Mouse (Mus musculus) common myeloid progenitor, adult 5-6 weeks (primary cell): ENCODE data around the gene Vgll4. TPM values are rescaled to one million over a fixed set of nuclear protein-coding genes. Genes with fewer than 3 reads are reported as not detected.

Source experiments
- ATAC-seq: replicated peaks from 2 replicates; pipeline ENCODE4 v1.8.0; 2016; ENCODE audit warnings: low read depth, mild to moderate bottlenecking, moderate TSS enrichment, inconsistent platforms; ENCODE audit not compliant: poor library complexity, severe bottlenecking
- total RNA-seq: library from RNA; stranded (forward); fragments of 200-1000, 187-1606 nt; gene quantifications from 2 replicates; pipeline ENCODE4 v1.2.3, GENCODE M21; 2017

The Vgll4 gene
- total RNA-seq, 1 experiment from 2014 or later: 40.6 TPM

DNA sequence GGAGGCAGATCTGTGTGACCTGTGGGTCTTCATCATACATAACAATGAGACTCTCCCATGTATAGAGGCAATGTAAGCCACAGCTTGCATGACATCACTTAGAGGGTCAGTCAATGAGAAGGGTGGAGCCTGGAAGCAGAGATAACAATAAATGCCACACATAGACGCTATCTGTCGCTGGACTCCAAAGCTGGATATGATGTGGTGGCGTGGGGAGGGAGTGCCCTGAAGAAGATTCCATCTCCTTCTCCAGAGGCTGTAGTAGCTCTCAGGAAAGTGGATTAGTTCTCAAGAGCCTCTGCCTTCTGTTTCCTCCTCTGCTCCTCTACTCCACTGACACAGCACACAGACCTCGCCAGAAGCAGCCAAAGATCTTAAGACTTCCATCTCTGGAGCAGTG, 89.0 kb downstream of the Vgll4 start:
- no peak for ATAC-seq

DNA sequence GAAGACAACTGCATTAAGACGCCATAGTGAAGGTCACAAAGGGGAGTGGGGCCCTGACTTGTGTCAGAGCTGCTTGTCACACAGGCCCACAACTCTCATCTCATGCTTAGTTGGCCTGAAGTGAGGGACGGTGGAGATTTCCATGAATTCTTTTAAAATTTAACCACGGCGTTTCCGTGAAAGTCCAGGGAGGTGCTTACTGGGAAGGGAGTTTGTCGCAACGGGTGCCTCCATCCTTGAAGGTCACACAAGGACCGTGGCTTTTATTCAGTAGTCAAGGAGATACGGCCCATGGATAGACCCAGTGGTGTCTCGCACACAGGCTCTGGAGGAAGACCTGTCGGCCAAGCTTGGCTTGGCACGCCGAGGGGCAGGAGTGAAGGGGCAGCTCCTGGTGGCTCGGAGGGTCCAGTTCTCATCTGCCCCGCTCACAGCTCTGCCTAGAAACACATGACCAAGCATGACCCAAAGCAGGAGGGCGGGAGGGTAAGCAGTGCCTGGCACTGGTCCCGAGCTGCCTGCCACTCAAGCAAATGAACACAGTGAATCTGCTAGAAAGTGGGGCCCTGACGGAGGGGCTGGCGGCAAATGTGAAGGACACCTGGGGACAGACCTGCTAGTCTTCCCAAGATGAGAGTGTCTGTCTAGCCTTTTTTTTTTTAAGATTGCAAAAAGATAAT, 90.8 kb downstream of the Vgll4 start:
- ATAC-seq: no peak

DNA sequence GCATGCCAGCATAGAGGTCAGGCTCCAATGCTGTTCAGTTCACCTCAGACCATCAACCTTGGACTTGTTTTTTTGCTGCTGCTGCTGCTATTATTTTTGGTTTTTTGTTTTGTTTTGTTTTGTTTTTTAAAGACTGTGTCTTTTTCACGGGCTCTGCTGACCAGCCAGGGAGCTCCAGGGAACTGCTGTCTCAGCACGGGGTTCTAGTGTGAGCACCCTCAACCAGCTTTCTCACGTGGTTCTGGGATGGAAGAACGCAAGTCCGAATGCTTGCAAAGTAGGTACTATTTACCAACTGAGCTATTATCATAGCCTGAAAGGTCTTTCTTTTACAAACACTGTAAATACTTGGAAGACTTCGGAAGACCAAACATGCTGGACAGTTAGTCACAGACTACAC, 93.2 kb downstream of the Vgll4 start:
- no peak for ATAC-seq

DNA sequence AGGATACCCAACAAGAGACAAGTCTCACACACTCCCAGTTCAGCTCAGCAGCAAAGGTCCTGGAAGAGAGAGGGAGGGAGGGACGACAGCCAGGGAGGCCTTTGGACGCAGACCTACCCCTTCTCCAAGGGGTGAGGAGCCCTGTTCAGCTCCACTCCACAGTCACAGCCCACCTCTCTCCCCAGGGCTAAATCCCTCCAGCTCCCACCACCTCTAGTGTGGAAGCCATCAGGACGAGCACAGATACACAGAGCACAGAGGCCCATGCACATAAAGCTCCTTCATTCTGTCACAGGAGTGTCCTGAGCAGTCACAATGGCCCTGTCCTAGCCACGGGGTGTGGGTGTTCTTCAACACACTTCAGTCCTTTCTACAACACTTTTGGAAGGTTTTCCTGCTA, 93.8 kb downstream of the Vgll4 start:
- no peak for ATAC-seq

DNA sequence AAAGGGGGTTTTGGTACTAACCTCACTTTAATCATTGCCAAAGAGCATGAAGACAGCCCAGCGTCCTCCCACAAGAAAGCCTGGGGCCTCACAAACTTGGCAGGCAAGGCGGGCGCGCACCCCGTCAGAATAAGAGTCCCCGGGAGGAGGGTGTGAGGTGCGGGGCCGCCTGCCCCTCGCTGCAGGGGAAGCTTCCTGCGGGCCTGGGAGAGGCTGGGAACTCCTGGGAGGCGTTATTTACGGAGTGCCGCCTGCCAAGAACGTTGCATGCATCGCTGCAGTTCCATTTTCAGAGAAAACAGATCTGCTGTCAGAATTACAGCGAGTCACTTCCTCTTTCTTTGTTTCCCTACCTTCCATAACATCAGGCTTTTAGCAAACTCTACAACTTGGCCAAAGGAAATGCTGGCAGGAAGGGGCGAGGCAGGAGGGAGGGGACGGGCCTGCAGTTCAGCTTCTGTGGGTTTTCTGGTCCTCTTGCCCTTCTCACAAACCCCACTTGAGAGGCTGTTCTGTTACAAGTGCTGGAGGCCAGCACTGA, 94.7 kb downstream of the Vgll4 start:
- ATAC-seq: peak; percentile 79

DNA sequence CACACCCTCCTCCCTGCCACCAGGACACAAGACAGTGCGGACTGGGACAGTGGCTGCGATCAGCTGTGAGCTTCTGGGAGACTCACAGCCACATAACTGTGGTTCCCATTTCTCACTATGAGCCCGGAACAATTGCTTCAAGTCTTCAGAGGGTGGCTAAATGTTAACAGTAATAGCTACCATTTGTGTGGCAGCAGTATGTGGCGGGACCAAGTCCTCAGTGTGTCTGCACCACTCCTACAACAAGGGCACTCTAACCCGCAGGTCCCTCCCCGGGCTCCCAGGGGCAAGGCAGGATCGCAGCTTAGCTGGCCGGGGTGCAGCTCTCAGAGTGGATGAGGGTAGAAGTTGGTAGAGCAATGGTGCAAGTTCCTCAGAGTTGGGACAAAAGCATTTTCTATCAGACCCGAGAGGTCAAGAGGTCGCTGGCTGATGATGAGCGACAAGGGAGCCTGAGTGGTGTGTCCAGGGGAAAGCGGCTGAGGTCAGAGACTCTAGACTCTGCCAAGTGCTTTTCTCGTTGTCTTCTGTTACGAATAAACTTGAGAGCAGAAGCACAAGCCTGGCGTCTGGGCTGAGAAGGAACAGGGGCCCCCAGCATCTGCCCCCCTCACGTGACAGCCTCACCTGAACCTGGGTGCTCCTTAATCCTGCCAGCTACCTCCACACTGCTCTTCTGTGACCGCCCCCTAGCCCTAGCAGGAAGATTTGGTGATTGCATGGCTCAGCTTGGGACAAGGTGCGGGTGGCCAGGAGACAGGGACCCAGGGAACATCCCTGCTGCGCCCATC, 95.5 kb downstream of the Vgll4 start:
- peak; percentile 10 for ATAC-seq

DNA sequence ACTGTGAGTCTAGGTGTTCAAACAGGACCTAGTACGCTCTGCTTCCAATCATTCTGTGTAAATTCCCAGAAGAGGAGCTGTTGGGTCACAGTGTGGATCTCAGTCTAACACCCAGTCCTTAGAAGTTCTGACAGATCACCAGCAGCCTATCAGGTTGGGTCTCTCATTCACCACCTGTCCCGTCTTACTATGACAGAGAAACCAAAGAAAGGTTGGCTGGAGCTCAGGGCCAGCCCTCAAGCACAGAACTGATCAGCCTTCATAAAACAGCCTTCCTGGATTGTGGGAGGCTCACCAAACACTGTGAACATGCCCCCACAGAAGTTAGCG, 96.0 kb downstream of the Vgll4 start:
- no peak for ATAC-seq

DNA sequence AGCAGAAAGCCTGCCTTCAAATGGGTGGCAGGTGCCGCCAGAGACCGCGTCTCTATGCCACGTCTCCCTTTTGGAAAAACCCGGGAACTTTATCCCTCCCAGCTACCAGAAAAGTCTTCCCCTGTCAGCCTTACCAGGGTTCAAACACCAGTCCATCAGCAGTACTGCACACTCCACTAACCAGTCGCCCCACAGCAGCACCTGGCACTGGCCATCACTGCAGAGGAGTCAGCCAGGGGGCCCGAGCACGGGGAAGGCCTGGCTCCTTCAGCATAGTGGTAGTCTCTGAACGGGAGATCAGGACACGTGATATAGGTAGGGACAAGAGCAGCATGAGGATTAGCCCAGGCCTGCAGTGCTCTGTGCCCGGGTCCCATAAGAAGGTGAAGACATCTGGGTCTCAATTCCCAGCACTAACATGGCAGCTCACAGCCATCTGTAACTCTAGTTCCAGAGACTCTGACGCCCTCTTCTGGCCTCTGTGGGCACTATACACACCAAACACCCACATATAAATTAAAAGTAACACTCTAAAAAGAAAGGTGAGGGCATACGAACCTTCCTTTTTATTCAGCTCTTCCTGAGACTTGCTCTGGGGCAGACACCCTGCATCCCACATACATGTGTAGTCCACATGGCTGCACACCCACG, 98.7 kb downstream of the Vgll4 start:
- no peak for ATAC-seq

DNA sequence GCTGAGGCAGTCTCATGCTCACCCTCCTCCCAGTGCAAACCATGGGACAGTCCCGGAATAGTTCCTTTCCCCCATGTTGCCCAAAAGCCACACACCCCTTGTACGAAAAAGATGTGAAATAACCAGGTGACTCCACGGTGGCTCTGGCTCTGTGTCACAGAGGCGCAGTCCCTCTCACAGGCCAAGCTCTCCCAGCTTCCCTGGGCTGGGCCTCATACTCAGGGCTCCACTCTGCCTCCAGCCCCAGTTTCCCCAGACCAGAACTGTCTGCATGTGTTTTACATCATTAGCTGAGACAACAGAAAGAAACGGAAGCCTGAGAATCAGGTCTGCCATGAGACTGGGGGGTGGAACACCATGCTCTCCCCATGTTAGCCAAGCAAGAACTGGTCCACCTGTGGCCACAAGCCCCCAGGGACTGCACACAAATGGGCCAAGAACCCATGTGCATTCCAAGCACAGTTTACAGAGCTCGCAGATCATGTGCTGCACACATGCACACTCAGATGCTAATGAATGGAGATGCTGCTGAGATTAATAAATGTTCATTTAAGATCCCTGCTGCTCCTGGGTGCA, 100.2 kb downstream of the Vgll4 start:
- no peak for ATAC-seq

DNA sequence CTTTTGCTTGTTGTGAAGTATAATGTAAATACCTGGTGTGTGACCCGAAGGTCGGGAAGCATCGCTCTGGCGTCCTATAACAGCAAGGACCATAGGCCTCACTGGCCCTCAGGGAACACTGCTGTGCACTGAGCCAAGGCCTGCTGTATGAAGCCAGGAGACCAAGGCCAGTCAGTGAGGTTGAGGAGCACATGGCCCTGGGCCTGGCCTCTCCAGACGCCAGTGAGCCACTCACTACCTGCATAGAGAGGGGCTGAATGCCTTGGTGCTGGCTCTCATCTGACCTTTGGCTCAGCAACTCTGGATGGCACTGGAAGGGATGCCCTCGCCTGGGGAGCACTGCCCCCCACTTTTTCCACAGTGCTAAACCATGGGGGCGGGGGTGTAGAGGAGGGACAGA, 101.1 kb downstream of the Vgll4 start:
- ATAC-seq: no peak

DNA sequence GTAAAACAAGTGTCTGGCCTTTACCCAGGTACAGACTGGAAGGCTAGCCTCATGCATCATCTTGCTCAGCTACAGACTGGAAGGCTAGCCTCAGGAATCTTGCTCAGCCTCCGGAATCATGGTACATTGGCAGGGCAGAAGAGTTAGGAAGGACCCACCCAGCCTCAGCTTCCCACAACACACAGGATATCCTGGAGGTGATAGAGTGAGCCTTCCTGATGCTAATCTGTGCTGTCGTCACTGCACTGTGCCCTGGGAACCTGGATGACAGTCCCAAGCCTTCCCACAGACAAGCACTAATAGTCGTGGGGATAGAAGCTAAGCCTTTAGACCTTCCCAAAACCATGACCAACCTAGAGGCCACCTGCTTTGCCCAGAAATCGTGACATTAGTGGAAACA, 103.2 kb downstream of the Vgll4 start:
- ATAC-seq: no peak

DNA sequence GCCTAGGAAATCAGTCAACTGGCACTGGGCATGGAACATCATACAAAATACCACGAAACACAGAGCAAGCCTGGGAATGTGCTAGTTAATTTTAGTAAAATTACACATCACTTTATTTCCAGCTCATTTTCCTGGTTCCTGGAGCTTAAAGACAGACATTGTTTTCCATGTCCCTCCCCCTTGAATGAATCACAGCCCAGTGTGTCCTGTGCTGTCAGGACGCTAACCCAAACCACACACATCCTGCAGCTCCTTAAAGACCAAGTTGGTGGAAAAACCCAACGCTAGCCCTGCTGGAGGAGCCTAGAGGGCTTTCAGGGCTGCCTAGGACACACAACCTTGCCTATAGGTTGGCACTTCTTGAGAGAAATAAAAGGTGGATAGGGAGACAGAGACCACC, 103.7 kb downstream of the Vgll4 start:
- no peak for ATAC-seq

DNA sequence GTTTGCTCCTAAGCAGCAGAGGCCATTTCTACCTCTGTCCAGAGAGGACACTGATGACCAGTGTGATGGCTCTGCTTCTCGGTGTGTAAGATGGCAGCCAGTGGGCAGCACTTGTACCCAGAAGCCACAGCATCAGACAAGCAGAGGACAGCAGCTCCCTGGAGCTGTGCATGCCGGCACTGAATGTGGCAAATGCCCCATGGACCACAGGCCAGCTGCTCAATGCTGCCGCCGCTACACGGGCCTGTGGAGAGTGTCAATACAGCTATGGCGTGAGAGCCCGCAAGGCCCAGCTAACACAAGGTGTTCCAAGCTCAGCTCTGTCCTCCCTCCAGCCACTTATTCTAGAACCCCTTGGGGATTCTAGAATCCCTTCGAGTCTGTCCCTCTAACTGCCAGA, 105.4 kb downstream of the Vgll4 start:
- no peak for ATAC-seq

DNA sequence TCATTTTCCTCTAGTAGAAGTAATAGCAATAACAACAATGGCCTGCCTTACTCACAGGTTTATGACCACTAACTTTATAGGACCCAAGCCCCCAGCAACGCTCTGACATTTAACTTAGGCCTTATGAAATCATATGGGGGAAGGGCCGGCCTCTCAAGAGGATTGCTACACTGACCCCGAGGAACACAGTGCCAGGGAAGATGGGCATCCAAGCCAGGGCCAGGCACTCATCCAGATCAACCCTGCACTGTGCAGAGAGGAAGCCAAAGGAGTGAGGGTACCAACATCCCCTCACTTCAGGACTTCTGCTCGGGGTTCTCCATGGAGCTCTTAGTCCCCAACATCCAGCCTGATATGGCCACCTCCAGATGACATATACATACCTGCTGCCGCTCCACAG, 106.3 kb downstream of the Vgll4 start:
- ATAC-seq: no peak

DNA sequence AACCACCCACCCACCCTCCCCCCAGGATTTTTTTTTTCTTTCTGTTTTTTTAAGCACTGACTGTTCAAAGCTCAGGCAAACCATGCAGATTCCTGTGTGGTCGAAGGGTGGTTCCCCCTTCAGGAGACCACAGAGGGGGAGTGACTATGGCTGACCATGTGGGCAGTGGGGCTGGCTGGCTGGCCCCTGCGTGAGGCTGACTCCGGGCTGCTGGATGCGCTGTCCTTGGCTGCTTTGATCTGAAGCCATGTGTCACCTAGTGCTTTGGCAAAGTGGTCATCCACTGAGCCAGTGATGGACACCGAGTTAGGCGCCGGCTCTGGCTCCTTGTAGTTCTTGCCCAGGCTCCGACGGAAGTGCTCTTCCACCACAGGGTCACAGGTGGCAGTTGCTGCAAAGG, 107.7 kb downstream of the Vgll4 start:
- ATAC-seq: peak; percentile 36; the same call in 1 of the 2 replicates

DNA sequence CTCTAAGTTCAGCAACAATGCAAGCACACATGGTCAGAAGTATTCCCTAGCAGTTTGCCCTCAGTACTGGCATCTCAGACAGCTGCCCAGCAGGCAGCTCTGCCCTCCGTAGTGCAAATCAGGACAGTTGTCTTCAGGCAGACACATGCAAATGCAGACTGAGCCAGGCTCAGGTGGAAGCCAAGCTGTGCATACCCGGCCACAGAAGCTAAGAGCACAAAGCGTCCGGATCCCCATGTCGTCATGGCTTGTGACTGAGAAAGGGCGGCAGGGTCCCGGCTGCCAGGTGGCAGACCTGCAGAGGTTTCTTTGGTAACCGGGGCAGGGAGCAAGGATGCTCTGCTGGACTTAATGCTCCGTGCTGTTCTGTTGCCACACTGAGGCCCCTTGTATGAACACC, 108.2 kb downstream of the Vgll4 start:
- ATAC-seq: no peak

DNA sequence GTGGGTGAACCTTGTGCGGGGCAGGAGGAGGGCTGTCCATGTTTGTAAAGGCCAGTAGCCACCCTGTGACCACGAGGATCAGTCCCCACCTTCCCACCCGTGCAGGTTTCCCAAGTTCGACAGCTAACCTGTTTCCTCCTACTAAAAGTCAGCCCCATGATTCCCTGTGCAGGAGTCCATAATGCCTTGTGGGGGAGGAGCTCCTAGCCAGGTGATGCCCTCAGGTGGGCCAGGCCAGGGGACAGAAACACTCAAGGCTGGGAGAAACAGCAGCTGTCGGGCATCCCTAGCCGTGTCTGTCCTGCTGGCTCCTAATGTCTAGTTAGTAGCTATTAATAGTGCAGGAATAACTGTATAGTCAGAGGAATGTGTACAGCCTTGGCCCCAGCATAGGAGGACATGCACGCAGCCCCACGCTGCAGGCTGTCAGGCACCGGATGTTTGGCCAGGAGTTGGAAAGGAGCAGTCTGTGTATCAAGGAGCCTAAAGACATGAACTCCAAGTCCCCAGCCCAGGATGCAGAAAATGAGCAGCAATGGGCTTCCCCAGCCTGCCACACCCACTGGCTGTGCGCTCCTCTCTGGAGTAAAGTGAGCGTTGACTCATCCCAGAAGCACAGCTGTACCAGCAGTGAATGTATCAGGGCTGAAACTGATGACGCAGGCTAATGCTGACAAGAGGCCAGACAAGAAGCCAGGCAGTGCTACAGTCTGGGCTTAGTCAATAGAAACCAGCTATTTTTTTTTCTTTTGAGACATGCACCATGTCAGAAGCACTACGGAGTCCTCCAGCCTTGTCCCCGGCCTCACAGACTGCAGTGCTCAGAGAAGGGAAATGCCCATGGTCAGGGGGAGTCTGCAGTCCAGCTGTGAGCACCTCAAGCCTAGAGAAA, 108.9 kb downstream of the Vgll4 start:
- no peak for ATAC-seq

DNA sequence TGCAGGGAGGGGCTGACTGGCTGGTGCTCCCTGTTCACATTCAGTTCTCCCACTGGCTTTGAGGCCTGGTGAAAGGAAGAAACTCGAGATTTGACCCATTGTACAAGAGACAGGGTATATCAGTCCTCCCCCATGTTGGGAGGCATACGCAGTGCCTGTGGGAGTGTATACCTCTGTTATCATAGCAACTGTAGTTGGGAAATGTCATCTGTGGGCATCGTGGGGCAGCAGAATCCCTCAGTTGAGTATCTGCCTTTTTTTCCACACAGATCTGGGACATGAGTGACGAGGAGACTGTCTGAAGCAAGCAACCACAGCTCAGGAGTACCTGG, 111.1 kb downstream of the Vgll4 start:
- no peak for ATAC-seq

DNA sequence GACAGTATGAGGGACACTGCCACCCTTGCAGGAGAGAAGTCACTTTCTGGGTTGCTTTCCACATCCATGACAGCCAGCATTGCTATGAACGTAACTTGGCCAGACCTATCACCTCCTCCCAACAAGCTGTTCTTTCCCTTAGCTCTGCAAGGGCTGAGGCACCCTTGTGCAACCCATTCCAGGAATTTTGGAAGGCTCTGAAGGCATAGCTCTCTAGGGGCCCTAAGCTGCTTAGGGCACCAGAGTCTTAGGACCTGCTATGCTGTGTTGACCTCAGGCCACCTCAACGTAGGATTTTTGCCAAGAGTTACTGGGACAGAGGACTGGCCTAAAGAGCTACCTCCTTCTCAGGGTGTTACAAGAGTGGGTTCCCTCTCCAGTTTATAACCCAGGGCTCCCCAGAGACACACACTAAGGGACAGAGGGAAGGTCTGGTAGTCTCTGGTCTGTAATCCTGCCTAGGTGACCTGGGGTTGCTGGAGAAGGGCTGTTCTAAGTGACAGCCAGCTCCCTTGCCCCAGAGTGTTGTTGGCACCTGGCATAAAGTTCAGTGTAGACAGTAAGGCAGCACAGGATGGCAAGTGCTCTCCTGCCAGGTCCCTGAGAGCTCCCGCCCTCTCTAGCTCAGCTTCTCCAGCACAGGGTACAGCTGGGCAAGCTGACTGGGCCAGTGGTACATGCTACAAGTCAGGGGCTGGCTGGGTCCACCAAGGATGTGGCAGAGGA, 111.6 kb downstream of the Vgll4 start:
- no peak for ATAC-seq
